Mouse (Mus musculus) lung, postnatal 0 days (tissue): ENCODE results near the gene Olfr1. TPM values are rescaled to one million over a fixed set of nuclear protein-coding genes. Genes with fewer than 3 reads are reported as not detected.

Experiments
- ATAC-seq: fragments of 200-750 bp; cut with Nextera tagmentation; 2 replicates; pipeline ENCODE4 v1.8.0; 2017; ENCODE audit warnings: moderate library complexity
- DNase-seq: peaks from one replicate; pipeline ENCODE4 v3.0.0-alpha.2; 2016; ENCODE audit warnings: low spot score
- H3K27ac ChIP-seq: fragments of 300-500 bp; sonication (generic); 2 replicates; pipeline ENCODE4 v1.5.1; 2014; ENCODE audit warnings: antibody characterized with exemption, mild to moderate bottlenecking, low read length, mixed read lengths
- H3K27me3 ChIP-seq: fragments of 300-500 bp; sonication (generic); replicated peaks from 2 replicates; pipeline ENCODE4 v1.6.1; 2014; ENCODE audit warnings: low read length, mixed read lengths; ENCODE audit not compliant: insufficient read depth
- H3K36me3 ChIP-seq: fragments of 300-500 bp; sonication (generic); 2 replicates; pipeline ENCODE4 v1.6.1; 2014; ENCODE audit warnings: low read length, mixed read lengths; ENCODE audit not compliant: insufficient read depth
- H3K4me1 ChIP-seq: fragments of 300-500 bp; sonication (generic); 2 replicates; pipeline ENCODE4 v1.6.1; 2014; ENCODE audit warnings: antibody characterized with exemption, low read depth, low read length, mixed read lengths; ENCODE audit not compliant: insufficient read depth
- H3K4me2 ChIP-seq: fragments of 300-500 bp; sonication (generic); replicated peaks from 2 replicates; pipeline ENCODE4 v1.6.1; 2014; ENCODE audit warnings: low read depth, mild to moderate bottlenecking, low read length, moderate library complexity, mixed read lengths
- H3K4me3 ChIP-seq: fragments of 300-500 bp; sonication (generic); 2 replicates; pipeline ENCODE4 v1.5.1; 2014; ENCODE audit warnings: low read depth, low read length
- H3K9ac ChIP-seq: fragments of 300-500 bp; sonication (generic); replicated peaks from 2 replicates; pipeline ENCODE4 v1.6.1; 2014; ENCODE audit warnings: low read depth, mild to moderate bottlenecking
- H3K9me3 ChIP-seq: fragments of 300-500 bp; sonication (generic); 2 replicates; pipeline ENCODE4 v1.6.1; 2016; ENCODE audit warnings: low read length, mixed read lengths
- CTCF ChIP-seq: IDR thresholded peaks from 2 replicates; pipeline ENCODE4 v1.5.1; 2016; ENCODE audit warnings: antibody characterized with exemption, mild to moderate bottlenecking
- EP300 ChIP-seq: IDR thresholded peaks from 2 replicates; pipeline ENCODE4 v1.6.1; 2016; ENCODE audit warnings: antibody characterized with exemption, mild to moderate bottlenecking, control low read depth
- WGBS: fragments of 180-500 bp; shearing (Covaris S2); extraction: QIAGEN DNeasy Blood & Tissue Kit; methylation state at CpG from one replicate; pipeline ENCODE4 v1.1.7; 2014; 5-methylcytosine and 5-hydroxymethylcytosine counted together
- polyA plus RNA-seq: library from polyadenylated mRNA; unstranded; fragments of >200 nt; fragmentation: Nextera tagmentation; extraction: Ambion mirVana; gene quantifications from 2 replicates; pipeline ENCODE4 v1.2.1, GENCODE M21; 2015

Olfr1 gene
- not detected in 2 replicates for polyA plus RNA-seq

DNA sequence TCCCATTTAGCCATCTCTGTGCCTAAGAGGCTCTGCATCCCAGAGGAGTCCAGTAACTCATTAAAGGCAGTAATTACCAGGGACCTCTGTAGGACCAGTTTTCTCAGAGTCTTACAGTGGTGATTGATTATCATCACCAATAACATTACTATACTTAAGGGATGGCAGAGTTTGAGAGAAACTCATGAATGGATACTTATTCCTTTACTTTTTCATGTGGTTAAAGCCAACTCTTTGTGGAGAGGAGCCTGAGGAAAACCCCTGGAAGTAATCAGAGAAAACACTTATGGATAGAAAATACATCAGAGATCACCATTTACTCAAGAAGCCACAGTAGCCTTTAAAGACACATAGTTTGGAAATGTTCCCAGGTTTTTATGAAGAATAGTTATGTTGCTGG, at the start of gene Olfr1:
Olfr1 (minus strand) TSS at position 101 of the 400 bp plus-strand sequence.
- no peak for TF ChIP-seq EP300
- TF ChIP-seq CTCF, result no peak
- H3K9ac ChIP-seq, result no peak within 1 kb of the TSS
- H3K4me2 ChIP-seq, result no peak within 1 kb of the TSS
- H3K4me3 ChIP-seq, result no peak within 1 kb of the TSS
- no peaks in the 10 kb centered on the region for H3K36me3 ChIP-seq
- H3K27me3 ChIP-seq, result no peaks in the 10 kb centered on the region
- no peaks in the 10 kb centered on the region for H3K4me1 ChIP-seq
- no peak for ATAC-seq
- H3K9me3 ChIP-seq, result no peaks in the 10 kb centered on the region
- H3K27ac ChIP-seq, result no peak within 1 kb of the TSS
- no peak for DNase-seq

DNA sequence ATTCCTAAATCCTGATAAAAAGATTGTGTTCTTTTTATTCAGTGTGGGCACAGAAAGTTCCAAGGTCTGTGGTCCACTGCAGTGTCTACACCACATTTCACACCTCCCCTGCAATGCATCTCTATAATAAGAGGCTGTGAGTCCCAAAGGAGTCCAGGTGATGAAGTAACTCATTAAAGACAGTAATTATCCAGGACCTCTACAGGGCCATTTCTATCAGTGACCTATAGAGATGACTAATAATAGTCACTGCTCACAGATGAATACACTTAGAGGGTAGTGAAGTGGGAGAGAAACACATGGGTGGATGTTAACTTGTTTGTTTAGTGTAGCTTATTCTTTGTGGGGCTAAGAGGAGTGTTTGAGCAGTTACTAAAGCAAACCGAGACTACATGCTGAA, 29.0 kb upstream of the Olfr1 start, which contains the start of gene Olfr378:
Olfr378 (minus strand) TSS at position 101 of the 400 bp plus-strand sequence.
- H3K9ac ChIP-seq, result no peak within 1 kb of the TSS
- no peak within 1 kb of the TSS for H3K4me3 ChIP-seq
- WGBS, result 87% methylated on average over 1 of the region's 1 CpGs
- peak; percentile 1 for DNase-seq
- no peaks in the 10 kb centered on the region for H3K27me3 ChIP-seq
- no peaks in the 10 kb centered on the region for H3K4me1 ChIP-seq
- no peaks in the 10 kb centered on the region for H3K9me3 ChIP-seq
- TF ChIP-seq EP300 (no peak), CTCF (no peak)
- H3K27ac ChIP-seq, result no peak within 1 kb of the TSS
- no peak for ATAC-seq
- H3K36me3 ChIP-seq, result no peaks in the 10 kb centered on the region
- H3K4me2 ChIP-seq, result no peak within 1 kb of the TSS

DNA sequence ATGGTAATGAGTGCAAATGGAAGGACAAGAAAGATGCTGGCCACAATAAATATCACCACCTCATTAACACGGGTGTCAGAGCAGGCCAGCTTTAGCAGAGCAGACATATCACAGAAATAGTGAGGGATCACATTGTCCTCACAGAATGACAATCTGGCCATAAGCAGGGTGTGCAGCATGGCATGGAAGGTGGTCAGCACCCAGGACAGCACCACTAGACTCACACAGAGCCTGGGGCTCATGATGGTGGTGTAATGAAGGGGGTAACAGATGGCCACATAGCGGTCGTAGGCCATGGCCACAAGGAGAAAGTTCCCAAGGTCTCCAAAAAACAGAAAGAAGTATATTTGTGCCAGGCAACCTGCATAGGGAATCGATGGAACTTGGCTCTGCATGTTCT, 4.0 kb downstream of the Olfr1 start:
- WGBS, result 56% methylated on average over 4 of the region's 4 CpGs
- no peak for ATAC-seq

DNA sequence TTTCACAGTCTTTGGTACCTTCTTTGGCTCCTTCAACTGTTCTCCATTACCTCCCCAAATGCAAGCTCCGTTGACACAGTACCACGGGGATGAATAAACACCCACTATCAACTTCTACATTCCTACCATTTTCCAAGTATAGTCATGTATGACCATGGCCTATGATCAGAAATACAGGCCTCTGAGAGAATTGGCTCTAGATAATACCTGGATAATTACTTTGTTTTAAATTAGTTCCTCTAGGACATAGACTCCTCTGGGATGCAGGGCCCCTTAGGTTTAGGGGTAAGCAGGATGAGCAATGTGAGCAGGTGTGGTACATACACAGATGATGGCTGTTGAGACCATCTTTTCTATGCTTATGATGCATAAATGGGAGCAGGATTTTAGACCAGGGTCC, 28.5 kb downstream of the Olfr1 start, which contains the start of gene Olfr376:
Olfr376 (plus strand) TSS at position 301 of the 400 bp plus-strand sequence.
- H3K27ac ChIP-seq, result no peak within 1 kb of the TSS
- no peak within 1 kb of the TSS for H3K4me3 ChIP-seq
- H3K4me2 ChIP-seq, result no peak within 1 kb of the TSS
- H3K4me1 ChIP-seq, result no peaks in the 10 kb centered on the region
- no peaks in the 10 kb centered on the region for H3K36me3 ChIP-seq
- H3K9me3 ChIP-seq, result no peaks in the 10 kb centered on the region
- H3K9ac ChIP-seq, result no peak within 1 kb of the TSS
- 83% methylated on average over 2 of the region's 2 CpGs for WGBS
- H3K27me3 ChIP-seq, result no peaks in the 10 kb centered on the region
- DNase-seq (no peak), ATAC-seq (no peak)
- TF ChIP-seq EP300 (no peak), CTCF (no peak)

More for the DNA sequence above, 4.0 kb downstream of the Olfr1 start:
- H3K4me2 ChIP-seq, result no peak overlapping the region
- no peak overlapping the region for H3K9ac ChIP-seq
- H3K9me3 ChIP-seq, result no peaks in the 10 kb centered on the region
- DNase-seq, result no peak
- H3K4me3 ChIP-seq, result no peak overlapping the region
- H3K27ac ChIP-seq, result no peak overlapping the region
- no peaks in the 10 kb centered on the region for H3K4me1 ChIP-seq
- TF ChIP-seq CTCF (no peak), EP300 (no peak)
- H3K27me3 ChIP-seq, result no peaks in the 10 kb centered on the region
- no peaks in the 10 kb centered on the region for H3K36me3 ChIP-seq

DNA sequence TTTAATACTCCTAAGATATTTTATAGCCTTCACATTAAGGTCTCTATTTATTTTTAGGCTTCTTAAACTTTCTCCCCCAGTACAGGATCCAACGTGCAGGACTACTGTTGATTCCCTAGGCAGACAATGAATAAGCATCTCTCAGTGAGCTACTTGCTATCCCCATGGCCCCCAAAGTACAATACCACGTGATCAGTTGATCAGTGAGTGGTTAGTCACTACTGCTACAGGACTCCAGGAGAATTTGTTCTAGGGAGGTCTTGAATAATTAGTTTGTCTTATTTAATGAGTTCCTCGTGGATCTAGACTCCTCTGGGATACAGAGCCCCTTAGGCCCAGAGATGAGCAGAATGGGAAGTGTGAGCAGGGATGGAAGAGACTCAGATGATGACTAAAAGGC, 48.9 kb downstream of the Olfr1 start, which contains the start of gene Olfr20:
Olfr20 (plus strand) TSS at position 301 of the 400 bp plus-strand sequence.
- Histone ChIP-seq H3K9me3 (no peaks in the 10 kb centered on the region), H3K4me2 (no peak within 1 kb of the TSS), H3K4me3 (no peak within 1 kb of the TSS), H3K27ac (no peak within 1 kb of the TSS), H3K27me3 (no peaks in the 10 kb centered on the region), H3K9ac (no peak within 1 kb of the TSS), H3K4me1 (no peaks in the 10 kb centered on the region), H3K36me3 (no peaks in the 10 kb centered on the region)
- WGBS, result 33% methylated on average over 3 of the region's 3 CpGs
- DNase-seq, result no peak
- ATAC-seq, result no peak
- no peak for TF ChIP-seq EP300

Other genes starting within 250 kb of the Olfr1 start
- gene P2rx5, start 239.2 kb downstream of the Olfr1 start, polyA plus RNA-seq, result 1.4 and 2.2 TPM in 2 replicates
- gene Emc6, start 222.6 kb downstream of the Olfr1 start, polyA plus RNA-seq, result 160 and 177 TPM in 2 replicates
- gene Tax1bp3, start 222.5 kb downstream of the Olfr1 start, polyA plus RNA-seq, result 373 and 379 TPM in 2 replicates
- 15.2 and 16.2 TPM in 2 replicates for gene Ctns, start 200.6 kb downstream of the Olfr1 start, polyA plus RNA-seq
- 2.8 and 3.5 TPM in 2 replicates for gene Shpk, start 200.2 kb downstream of the Olfr1 start, polyA plus RNA-seq
- gene Trpv1, start 165.3 kb downstream of the Olfr1 start, polyA plus RNA-seq, result 0.05 TPM in 1 of 2 replicates, not detected in the other
- 0.11 and 0.15 TPM in 2 replicates for gene Trpv3, start 132.2 kb downstream of the Olfr1 start, polyA plus RNA-seq
- 5.3 and 9.0 TPM in 2 replicates for gene Aspa, start 70.0 kb downstream of the Olfr1 start, polyA plus RNA-seq
- gene Gm49340, start 69.9 kb downstream of the Olfr1 start, polyA plus RNA-seq, result not detected in 2 replicates
- gene Spata22, start 69.9 kb downstream of the Olfr1 start, polyA plus RNA-seq, result not detected in 2 replicates
- not detected in 2 replicates for gene Olfr20, start 48.8 kb downstream of the Olfr1 start, polyA plus RNA-seq
- not detected in 2 replicates for gene Olfr376, start 28.4 kb downstream of the Olfr1 start, polyA plus RNA-seq
- not detected in 2 replicates for gene Olfr378, start 28.9 kb upstream of the Olfr1 start, polyA plus RNA-seq
- gene Olfr380, start 57.9 kb upstream of the Olfr1 start, polyA plus RNA-seq, result not detected in 2 replicates
- gene Olfr381, start 92.0 kb upstream of the Olfr1 start, polyA plus RNA-seq, result not detected in 2 replicates
- gene Olfr382, start 117.6 kb upstream of the Olfr1 start, polyA plus RNA-seq, result not detected in 2 replicates
- not detected in 2 replicates for gene Olfr385, start 193.4 kb upstream of the Olfr1 start, polyA plus RNA-seq
- not detected in 2 replicates for gene Olfr384, start 199.0 kb upstream of the Olfr1 start, polyA plus RNA-seq